Mouse (Mus musculus) megakaryocyte, adult 5-6 weeks (primary cell): ENCODE results near the gene Sec14l2. TPM values are rescaled to one million over a fixed set of nuclear protein-coding genes. Genes with fewer than 3 reads are reported as not detected.

Source experiments
- ATAC-seq: 2 replicates; pipeline ENCODE4 v1.8.0; 2016; ENCODE audit warnings: mild to moderate bottlenecking, inconsistent platforms; ENCODE audit not compliant: poor library complexity, severe bottlenecking
- total RNA-seq, 2 experiments: library from RNA; stranded (forward) in 1 of 2; stranded (reverse) in 1 of 2; fragments of 153-499, 151-499 nt in 1 of 2; fragments of 221-1000, 200-1000 nt in 1 of 2; gene quantifications; 2 replicates each; pipeline versions ENCODE4 v1.2.3 to v1.2.4; 2015 to 2017

Gene Sec14l2
- total RNA-seq, 2 experiments from 2014 or later = 0.27 to 0.81 TPM

GRCm38 (mm10) chr11:4062523-4062922, 60.7 kb downstream of the Sec14l2 start:
- ATAC-seq = no peak

- ATAC-seq = no peak
These were observed 62.2 kb downstream of the Sec14l2 start for GRCm38 (mm10) chr11:4060866-4061575.

GRCm38 (mm10) chr11:4053586-4053985, 69.6 kb downstream of the Sec14l2 start:
- peak; percentile 64 for ATAC-seq

GRCm38 (mm10) chr11:4048438-4048837, 74.8 kb downstream of the Sec14l2 start:
- ATAC-seq = no peak

GRCm38 (mm10) chr11:4047766-4048165, 75.4 kb downstream of the Sec14l2 start:
- no peak for ATAC-seq

Other genes starting within 250 kb of the Sec14l2 start
- 0.09 TPM in 1 of 2 replicates, not detected in the other for gene 4921536K21Rik, start 228.3 kb downstream of the Sec14l2 start, total RNA-seq (2015)
- 0.15 TPM in 1 of 2 replicates, not detected in the other for gene 4921536K21Rik, start 228.3 kb downstream of the Sec14l2 start, total RNA-seq (2017)
- gene Dusp18, start 228.2 kb downstream of the Sec14l2 start, total RNA-seq (2015) = 0.41 and 0.49 TPM in 2 replicates
- gene Dusp18, start 228.2 kb downstream of the Sec14l2 start, total RNA-seq (2017) = 0.08 and 0.44 TPM in 2 replicates
- gene Slc35e4, start 208.8 kb downstream of the Sec14l2 start, total RNA-seq (2015) = 4.0 and 4.1 TPM in 2 replicates
- gene Slc35e4, start 208.8 kb downstream of the Sec14l2 start, total RNA-seq (2017) = 7.4 and 7.9 TPM in 2 replicates
- gene Tcn2, start 191.3 kb downstream of the Sec14l2 start, total RNA-seq (2015) = 108 and 109 TPM in 2 replicates
- 57.0 and 66.9 TPM in 2 replicates for gene Tcn2, start 191.3 kb downstream of the Sec14l2 start, total RNA-seq (2017)
- 28.5 and 31.1 TPM in 2 replicates for gene Pes1, start 159.4 kb downstream of the Sec14l2 start, total RNA-seq (2015)
- 60.7 and 86.6 TPM in 2 replicates for gene Pes1, start 159.4 kb downstream of the Sec14l2 start, total RNA-seq (2017)
- not detected in 2 replicates for gene 4930556J24Rik, start 146.6 kb downstream of the Sec14l2 start, total RNA-seq (2015)
- gene 4930556J24Rik, start 146.6 kb downstream of the Sec14l2 start, total RNA-seq (2017) = not detected in 2 replicates
- 0.22 TPM in 1 of 2 replicates, not detected in the other for gene Gal3st1, start 139.8 kb downstream of the Sec14l2 start, total RNA-seq (2015)
- not detected in 2 replicates for gene Gal3st1, start 139.8 kb downstream of the Sec14l2 start, total RNA-seq (2017)
- not detected in 2 replicates for gene Sec14l4, start 92.0 kb downstream of the Sec14l2 start, total RNA-seq (2015)
- gene Sec14l4, start 92.0 kb downstream of the Sec14l2 start, total RNA-seq (2017) = not detected in 2 replicates
- not detected in 2 replicates for gene Sec14l3, start 58.6 kb downstream of the Sec14l2 start, total RNA-seq (2015)
- not detected in 2 replicates for gene Sec14l3, start 58.6 kb downstream of the Sec14l2 start, total RNA-seq (2017)
- gene Mtfp1, start 28.0 kb downstream of the Sec14l2 start, total RNA-seq (2015) = 1.1 and 2.6 TPM in 2 replicates
- 1.3 and 1.8 TPM in 2 replicates for gene Mtfp1, start 28.0 kb downstream of the Sec14l2 start, total RNA-seq (2017)
- gene Rnf215, start 11.8 kb upstream of the Sec14l2 start, total RNA-seq (2015) = 6.3 and 7.7 TPM in 2 replicates
- 12.8 and 14.8 TPM in 2 replicates for gene Rnf215, start 11.8 kb upstream of the Sec14l2 start, total RNA-seq (2017)
- gene Ccdc157, start 36.9 kb upstream of the Sec14l2 start, total RNA-seq (2015) = 1.1 TPM in 1 of 2 replicates, not detected in the other
- 0.44 and 1.3 TPM in 2 replicates for gene Ccdc157, start 36.9 kb upstream of the Sec14l2 start, total RNA-seq (2017)
- 42.2 and 42.4 TPM in 2 replicates for gene Sf3a1, start 36.9 kb upstream of the Sec14l2 start, total RNA-seq (2015)
- 24.8 and 28.9 TPM in 2 replicates for gene Sf3a1, start 36.9 kb upstream of the Sec14l2 start, total RNA-seq (2017)
- gene Tbc1d10a, start 63.4 kb upstream of the Sec14l2 start, total RNA-seq (2015) = 2.5 and 3.8 TPM in 2 replicates
- 5.5 and 8.3 TPM in 2 replicates for gene Tbc1d10a, start 63.4 kb upstream of the Sec14l2 start, total RNA-seq (2017)
- 1.2 and 1.3 TPM in 2 replicates for gene Castor1, start 94.8 kb upstream of the Sec14l2 start, total RNA-seq (2015)
- 1.1 and 2.3 TPM in 2 replicates for gene Castor1, start 94.8 kb upstream of the Sec14l2 start, total RNA-seq (2017)
- 26.6 and 34.4 TPM in 2 replicates for gene Osm, start 113.0 kb upstream of the Sec14l2 start, total RNA-seq (2015)
- 31.9 and 39.2 TPM in 2 replicates for gene Osm, start 113.0 kb upstream of the Sec14l2 start, total RNA-seq (2017)
- gene Lif, start 134.1 kb upstream of the Sec14l2 start, total RNA-seq (2015) = 0.18 and 0.31 TPM in 2 replicates
- 1.1 and 6.7 TPM in 2 replicates for gene Lif, start 134.1 kb upstream of the Sec14l2 start, total RNA-seq (2017)